Comparison of ENCODE assay signal across 10 mouse cellular contexts in the genomic region with DNA sequence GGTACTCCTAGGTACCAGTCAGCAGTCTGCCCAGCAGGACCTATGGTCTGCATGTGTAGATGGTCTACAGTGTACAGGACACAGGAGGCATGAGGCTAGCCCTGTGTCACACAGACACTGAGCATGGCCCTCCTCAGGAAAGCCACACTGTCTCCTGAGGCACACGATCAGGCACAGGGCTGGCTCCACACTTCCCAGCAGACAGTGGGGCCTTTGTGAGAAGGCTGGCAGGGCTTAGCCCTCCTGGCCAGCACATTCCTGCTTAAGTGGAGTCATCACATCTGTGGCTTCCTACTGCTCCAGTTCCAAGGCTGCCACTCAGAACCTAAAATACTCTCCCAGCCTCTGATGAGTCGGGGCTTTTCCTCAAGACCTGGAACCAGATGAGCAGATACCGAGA. TPM values are rescaled to one million over a fixed set of nuclear protein-coding genes. Genes with fewer than 3 reads are reported as not detected.
DNase-seq lines count a peak whose midpoint lies in the region; ATAC-seq and TF ChIP-seq lines count a peak whose summit lies in the region.
"Had no signal": no experiment of that assay in that cellular context is flagged by ENCODE, and none has a peak within 500 bp of the region (broad histone marks: within the 10 kb centered on the region; RNA-seq: fewer than 3 reads in every experiment).

No protein-coding gene starts in this region.

- no peaks in the 10 kb centered on the region for H3K9me3 ChIP-seq in lung, embryonic 15.5 days
- H3K9me3 ChIP-seq: liver, embryonic 13.5 days had no signal

- 68% methylated on average over 3 of the region's 3 CpGs for WGBS in lung, embryonic 15.5 days

- H3K4me1 ChIP-seq in lung, embryonic 15.5 days: peaks cover 45% of the 10 kb centered on the region
- peaks cover 69% of the 10 kb centered on the region for H3K4me1 ChIP-seq in embryonic fibroblast, embryonic 13.5 days (ENCODE audit: control insufficient read depth, insufficient read depth, low read length)

- H3K27ac ChIP-seq in lung, embryonic 15.5 days: peak overlapping the region; percentile 54; the same call in 1 of the 2 replicates
- H3K27ac ChIP-seq in embryonic fibroblast, embryonic 13.5 days (ENCODE audit: insufficient read depth, low read length): peak overlapping the region; percentile 95
- H3K27ac ChIP-seq: liver, embryonic 13.5 days had no signal

- ATAC-seq in lung, embryonic 15.5 days (ENCODE audit: borderline replicate concordance, extremely low read depth, low FRiP score, low TSS enrichment): no peak

- TF ChIP-seq CTCF in embryonic fibroblast, embryonic 13.5 days (IDR thresholded peaks at IDR 0.05; ENCODE audit: borderline replicate concordance, insufficient read depth, low read length): no peak

- no peak overlapping the region for H3K4me2 ChIP-seq in lung, embryonic 15.5 days
- H3K4me2 ChIP-seq in myocyte (ENCODE audit: low read depth): peak overlapping the region; percentile 65
- H3K4me2 ChIP-seq: liver, embryonic 13.5 days had no signal

- no peak overlapping the region for H3K9ac ChIP-seq in lung, embryonic 15.5 days
- H3K9ac ChIP-seq: liver, embryonic 13.5 days had no signal

- no peak overlapping the region for H3K4me3 ChIP-seq in lung, embryonic 15.5 days
- H3K4me3 ChIP-seq in embryonic fibroblast, embryonic 13.5 days (ENCODE audit: insufficient read depth, low read length): no peak overlapping the region
- H3K4me3 ChIP-seq in myocyte: no peak overlapping the region
- H3K4me3 ChIP-seq: liver, embryonic 13.5 days had no signal

- peaks cover 53% of the 10 kb centered on the region for H3K36me3 ChIP-seq in lung, embryonic 15.5 days
- H3K36me3 ChIP-seq in myocyte (ENCODE audit: control insufficient read depth, insufficient read depth): peaks cover 64% of the 10 kb centered on the region

- H3K79me2 ChIP-seq in myocyte (ENCODE audit: control insufficient read depth, insufficient read depth): peaks cover 98% of the 10 kb centered on the region

- no peak for TF ChIP-seq POLR2A in embryonic fibroblast, embryonic 13.5 days (IDR thresholded peaks at IDR 0.05; ENCODE audit: low read depth, low read length)
- peak; percentile 82 for TF ChIP-seq POLR2A in myocyte (IDR thresholded peaks at IDR 0.05; ENCODE audit: insufficient read length, low read depth)

- no peak overlapping the region for H3ac ChIP-seq in myocyte (ENCODE audit: control insufficient read depth, insufficient read length)

- no peaks in the 10 kb centered on the region for H3K27me3 ChIP-seq in lung, embryonic 15.5 days
- H3K27me3 ChIP-seq in myocyte (ENCODE audit: control insufficient read depth, insufficient read depth, insufficient read length): no peaks in the 10 kb centered on the region
- H3K27me3 ChIP-seq: liver, embryonic 13.5 days had no signal

- DNase-seq in embryo, embryonic 10 days (ENCODE audit: low spot score): peak; percentile 31
- no peak for DNase-seq in embryo, embryonic 10.5 days (ENCODE audit: low spot score)
- DNase-seq in lung, postnatal 36 days: no peak
- DNase-seq in layer of hippocampus, postnatal 10 days (ENCODE audit: low spot score in 2 of 2): no peak
- no peak for DNase-seq in retina, embryonic 14.5 days (ENCODE audit: low spot score)
- DNase-seq: B cell, adult 2 months; liver, embryonic 13.5 days had no signal

TF ChIP-seq in myocyte, 11 proteins besides CTCF, POLR2A, EP300 and RAD21:
- peak in 2 of 3 experiments; percentile 7 to 64 for TF ChIP-seq MYOD1 (IDR thresholded peaks at IDR 0.05; ENCODE audit: control insufficient read depth in 1 of 3, insufficient read length in 2 of 3, low read depth in 2 of 3)
- peak in 1 of 3 experiments; percentile 76 for TF ChIP-seq MYOG (IDR thresholded peaks at IDR 0.05; ENCODE audit: control insufficient read depth in 1 of 3, insufficient read depth in 1 of 3, insufficient read length in 2 of 3, low read depth in 2 of 3)
- TF ChIP-seq TCF3 (IDR thresholded peaks at IDR 0.05; ENCODE audit: insufficient read length, low read depth): no peak
- TF ChIP-seq POLR2AphosphoS2 (IDR thresholded peaks at IDR 0.05; ENCODE audit: insufficient read length, low read depth): peak; percentile 93
TF ChIP-seq in myocyte: peak in this region for 3.

RNA-seq across cellular contexts. Expression of gene Myh9, which starts 38.2 kb away (rescaled TPM):
- 62.5 and 67.7 TPM in 2 replicates for polyA plus RNA-seq in lung, embryonic 15.5 days (2015; fragmentation: Nextera tagmentation; extraction: Ambion mirVana)
- polyA plus RNA-seq in embryonic fibroblast, embryonic 13.5 days (2011; ENCODE audit: insufficient read length, low read depth, missing spikeins): 718 and 1,071 TPM in 2 replicates
- 466 TPM for polyA plus RNA-seq in myocyte (2012; fragmentation: generic; extraction: Trizol)
- 10 to 100 TPM; 65.2 to 75.2 TPM for total RNA-seq in layer of hippocampus, postnatal 10 days (2021)

RNA-seq across cellular contexts. Expression of gene Apol8, which starts 46.9 kb away (rescaled TPM):
- 0.23 TPM in 1 of 2 replicates, not detected in the other for polyA plus RNA-seq in lung, embryonic 15.5 days (2015; fragmentation: Nextera tagmentation; extraction: Ambion mirVana)
- 0.58 and 2.6 TPM in 2 replicates for polyA plus RNA-seq in embryonic fibroblast, embryonic 13.5 days (2011; ENCODE audit: insufficient read length, low read depth, missing spikeins)
- 0.38 TPM for polyA plus RNA-seq in myocyte (2012; fragmentation: generic; extraction: Trizol)
- total RNA-seq in layer of hippocampus, postnatal 10 days (2021): 1 to 10 TPM; 1.4 to 1.8 TPM
